Mouse (Mus musculus) right cerebral cortex, adult 2 months (tissue): ENCODE results near the gene Vdr.

Experiments used
- DNase-seq, 2 experiments: peaks; one replicate each; pipeline ENCODE4 v3.0.0; 2021 to 2022; ENCODE audit warnings: low spot score in 2 of 2

Gene Vdr

GRCm38 (mm10) chr15:97830253-97830787, 80.1 kb downstream of the Vdr start:
- DNase-seq: peak; percentile 42 to 63

- DNase-seq: no peak
Observed at GRCm38 (mm10) chr15:97829432-97829831, 81.0 kb downstream of the Vdr start.

GRCm38 (mm10) chr15:97828901-97829338, 81.5 kb downstream of the Vdr start:
- no peak for DNase-seq

GRCm38 (mm10) chr15:97828221-97828842, 82.1 kb downstream of the Vdr start:
- DNase-seq: peak; percentile 62 to 75

- DNase-seq: no peak
Observed at GRCm38 (mm10) chr15:97827401-97827800, 83.0 kb downstream of the Vdr start.

GRCm38 (mm10) chr15:97826588-97827261, 83.7 kb downstream of the Vdr start:
- no peak for DNase-seq

- no peak for DNase-seq
Observed at GRCm38 (mm10) chr15:97825941-97826587, 84.4 kb downstream of the Vdr start.

DNA sequence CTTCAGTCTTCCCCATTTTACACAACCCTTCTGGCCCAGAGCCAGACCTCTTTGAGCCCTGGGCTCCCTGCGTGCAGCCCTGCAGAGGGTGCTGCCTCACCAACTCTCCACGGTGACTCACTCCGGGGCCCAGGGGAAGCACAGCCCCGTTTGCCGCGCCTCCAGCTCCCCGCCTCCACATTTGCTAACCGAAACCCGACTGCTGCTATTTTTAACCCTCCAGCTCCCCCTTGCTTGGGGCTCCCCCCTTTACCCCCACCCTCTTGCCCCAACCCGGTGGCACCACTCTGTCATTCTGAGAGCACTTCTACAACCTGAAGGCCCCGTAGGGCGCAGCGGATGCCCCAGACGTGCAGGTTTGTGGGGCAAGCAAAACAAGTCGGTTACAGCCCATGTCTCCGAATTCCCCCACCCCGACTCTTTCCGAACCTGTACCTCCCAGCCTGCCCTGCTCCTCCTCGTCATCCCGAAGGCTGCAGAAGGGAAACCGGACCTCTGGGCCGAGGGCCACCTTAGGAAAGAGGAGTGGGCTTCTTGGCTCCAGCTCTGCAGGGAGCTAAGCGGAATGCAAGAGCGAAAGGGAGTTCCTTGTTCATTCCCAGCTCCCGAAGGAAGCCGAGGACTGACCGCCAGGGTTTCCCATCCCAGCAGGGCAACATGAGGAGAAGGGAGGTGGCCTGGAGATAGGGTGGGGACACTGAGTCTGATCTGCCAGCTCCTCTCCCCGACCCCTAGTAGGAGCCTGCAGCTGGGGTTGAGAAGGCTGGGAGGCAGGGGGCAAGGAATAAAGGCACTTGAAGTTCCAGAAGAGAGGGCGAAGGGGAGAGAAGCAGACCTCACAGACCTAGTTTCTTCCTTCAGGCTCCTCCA, 85.1 kb downstream of the Vdr start:
- peak; percentile 77 to 81 for DNase-seq

GRCm38 (mm10) chr15:97824042-97824441, 86.4 kb downstream of the Vdr start:
- no peak for DNase-seq

DNA sequence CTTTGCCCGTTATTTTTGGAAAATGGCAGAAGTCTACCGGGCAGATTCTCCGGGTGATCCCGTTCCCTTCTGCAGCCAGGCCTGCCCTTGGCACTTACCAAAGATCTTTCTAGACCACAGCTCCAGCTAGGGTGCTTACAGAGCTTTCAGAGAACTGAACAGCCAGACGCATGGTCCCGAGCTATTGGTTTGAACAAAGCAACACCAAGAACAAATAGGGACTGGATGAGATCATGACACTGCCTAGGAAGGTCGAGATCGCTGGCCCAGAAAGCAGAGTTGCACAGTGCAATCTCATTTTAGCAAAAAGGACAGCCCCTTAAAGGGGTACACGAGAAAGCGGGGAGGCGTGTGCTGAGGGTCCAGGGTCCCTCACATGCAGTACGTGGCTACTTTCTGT, 87.0 kb downstream of the Vdr start:
- no peak for DNase-seq

DNA sequence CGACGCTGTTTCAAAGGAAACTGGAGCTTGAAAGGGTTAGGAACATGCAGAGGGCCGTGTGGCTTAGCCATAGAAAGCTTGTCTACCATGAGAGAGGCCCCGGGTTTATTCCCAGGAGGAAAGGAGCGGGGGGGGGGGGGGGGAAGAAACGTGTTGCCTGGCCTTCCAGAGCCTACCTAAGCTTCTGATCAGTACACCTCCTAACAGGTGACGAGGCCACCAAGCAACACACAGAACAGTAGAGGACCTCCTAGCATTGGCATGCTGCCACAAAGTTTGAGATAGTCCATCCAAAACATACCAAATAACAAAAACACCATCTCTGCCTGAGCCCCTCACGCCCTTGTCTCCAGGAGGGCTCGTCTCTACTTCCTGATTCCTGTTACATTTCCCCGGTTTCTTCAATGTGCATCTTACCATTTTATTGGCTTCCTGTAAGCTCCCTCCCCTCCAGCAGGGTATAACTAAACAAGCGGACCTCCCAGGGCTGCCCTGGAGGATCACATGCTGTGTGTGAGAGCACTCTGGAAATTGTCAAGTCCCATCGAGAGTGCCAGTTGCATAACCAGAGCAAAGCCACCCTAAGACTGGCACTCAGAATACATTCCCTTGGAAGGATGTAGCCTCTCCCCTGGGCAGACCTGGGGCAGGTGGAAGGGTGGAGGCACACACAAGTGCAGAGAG, 87.7 kb downstream of the Vdr start:
- no peak for DNase-seq

- no peak for DNase-seq
Observed at GRCm38 (mm10) chr15:97821983-97822363, 88.5 kb downstream of the Vdr start.

- no peak for DNase-seq
Observed at GRCm38 (mm10) chr15:97821321-97821982, 89.0 kb downstream of the Vdr start.

- no peak for DNase-seq
Observed at GRCm38 (mm10) chr15:97819937-97820336, 90.5 kb downstream of the Vdr start.

- DNase-seq: no peak
Observed at GRCm38 (mm10) chr15:97816199-97816994, 94.0 kb downstream of the Vdr start.

- DNase-seq: no peak
Observed at GRCm38 (mm10) chr15:97815254-97815653, 95.2 kb downstream of the Vdr start.

DNA sequence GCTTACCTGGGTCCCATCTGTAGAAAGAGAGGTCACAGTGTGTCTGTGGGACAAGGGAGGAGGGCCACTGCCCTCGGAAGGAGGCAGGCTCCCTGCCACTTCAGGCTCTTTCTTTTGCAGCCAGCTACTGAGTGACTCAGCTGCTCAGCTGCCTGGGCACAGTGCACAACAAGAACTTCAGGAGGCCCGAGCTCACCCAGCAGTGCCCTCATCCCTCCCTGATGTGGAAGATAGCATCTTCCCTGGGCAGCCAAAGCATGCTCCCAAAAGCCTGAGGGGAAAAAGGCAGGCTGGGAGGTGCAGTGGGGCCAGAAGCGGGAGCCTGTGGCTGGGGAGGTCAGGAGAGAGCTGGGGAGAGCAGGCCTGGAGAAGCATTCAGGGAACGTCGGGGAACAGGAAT, 95.7 kb downstream of the Vdr start:
- DNase-seq: no peak

DNA sequence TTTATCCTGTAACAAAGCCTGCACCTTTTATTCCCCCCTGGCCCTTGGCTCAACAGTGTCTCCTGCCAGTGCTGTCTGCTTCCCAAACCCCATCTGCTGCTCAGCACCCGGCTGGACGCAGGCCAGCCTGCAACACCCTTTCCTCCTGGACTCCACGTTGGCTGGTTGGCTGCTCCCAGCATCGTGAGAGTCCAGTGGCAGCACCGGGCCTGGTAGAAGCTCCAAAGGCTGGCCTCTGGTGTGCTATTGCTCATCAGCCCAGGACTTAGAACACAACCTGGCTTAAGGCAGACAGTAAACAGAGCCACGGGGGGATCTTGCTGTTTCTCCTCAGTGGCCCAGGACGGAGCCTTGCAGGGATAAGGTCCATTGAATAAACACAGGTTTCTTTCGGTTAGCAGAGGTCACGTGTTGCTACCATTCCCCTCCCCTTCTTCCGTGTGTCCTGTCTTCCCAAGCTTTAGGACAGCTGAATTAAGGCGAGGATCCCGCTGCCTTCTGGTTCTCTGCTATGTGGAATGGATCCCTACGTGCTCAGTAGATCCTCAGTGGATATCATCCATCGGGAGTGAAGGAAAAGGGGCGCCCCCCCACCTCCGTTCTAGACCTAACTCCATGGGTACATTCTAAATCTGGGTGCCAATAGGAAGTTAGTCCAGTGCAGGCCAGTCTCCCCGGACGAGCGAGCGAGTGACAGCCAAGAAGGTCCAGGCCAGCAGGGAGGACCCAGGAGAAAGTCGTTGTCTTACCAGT, 96.8 kb downstream of the Vdr start:
- DNase-seq: no peak

- no peak for DNase-seq
Observed at GRCm38 (mm10) chr15:97812875-97813274, 97.6 kb downstream of the Vdr start.
